Mouse (Mus musculus): Measurements from ENCODE around the gene Spdl1. TPM values are rescaled to one million over a fixed set of nuclear protein-coding genes. Genes with fewer than 3 reads are reported as not detected.
A peak's percentile ranks its signal among the peaks of the same experiment; 100 is the strongest.

The Spdl1 gene
- polyA plus RNA-seq, 1 experiment from 2014 or later, result 17.8 TPM

- no peaks in the 10 kb centered on the region; the same call in 1 of the 2 replicates for H3K4me1 ChIP-seq
- H3K9me3 ChIP-seq, result no peaks in the 10 kb centered on the region
- H3K36me3 ChIP-seq, result no peaks in the 10 kb centered on the region
- H3K9ac ChIP-seq, result no peak overlapping the region
- no peak overlapping the region for H3K27ac ChIP-seq
- no peaks in the 10 kb centered on the region for H3K27me3 ChIP-seq (replicated peaks)
- H3K4me2 ChIP-seq, result no peak overlapping the region
- WGBS, result 82% methylated on average over 9 of the region's 9 CpGs
- H3K4me3 ChIP-seq (replicated peaks), result no peak overlapping the region
- no peak for ATAC-seq (ENCODE audit: insufficient read depth, low FRiP score, low read depth)
These were observed 60.0 kb downstream of the Spdl1 start for GRCm38 (mm10) chr11:34773304-34773895.

- H3K9ac ChIP-seq, result no peak overlapping the region
- H3K4me3 ChIP-seq (replicated peaks), result no peak overlapping the region
- no peaks in the 10 kb centered on the region; the same call in 1 of the 2 replicates for H3K4me1 ChIP-seq
- H3K9me3 ChIP-seq, result no peaks in the 10 kb centered on the region
- H3K4me2 ChIP-seq, result no peak overlapping the region
- no peaks in the 10 kb centered on the region for H3K36me3 ChIP-seq
- ATAC-seq (ENCODE audit: insufficient read depth, low FRiP score, low read depth), result peak; percentile 39; the same call in 1 of the 2 replicates
- H3K27me3 ChIP-seq (replicated peaks), result no peaks in the 10 kb centered on the region
- WGBS, result 46% methylated on average over 12 of the region's 12 CpGs
- H3K27ac ChIP-seq, result no peak overlapping the region
These were observed 62.0 kb downstream of the Spdl1 start for GRCm38 (mm10) chr11:34771221-34771986.

- Histone ChIP-seq H3K4me2 (no peak overlapping the region), H3K9ac (no peak overlapping the region), H3K36me3 (no peaks in the 10 kb centered on the region), H3K4me1 (no peaks in the 10 kb centered on the region; the same call in 1 of the 2 replicates), H3K27ac (no peak overlapping the region), H3K4me3 (replicated peaks) (no peak overlapping the region), H3K27me3 (replicated peaks) (no peaks in the 10 kb centered on the region), H3K9me3 (no peaks in the 10 kb centered on the region)
- no peak for ATAC-seq (ENCODE audit: insufficient read depth, low FRiP score, low read depth)
- WGBS, result 46% methylated on average over 4 of the region's 4 CpGs
These were observed 62.8 kb downstream of the Spdl1 start for GRCm38 (mm10) chr11:34770666-34771065.

GRCm38 (mm10) chr11:34769946-34770345 is 63.5 kb downstream of the Spdl1 start:
- no peaks in the 10 kb centered on the region for H3K36me3 ChIP-seq
- H3K27me3 ChIP-seq (replicated peaks), result no peaks in the 10 kb centered on the region
- no peaks in the 10 kb centered on the region; the same call in 1 of the 2 replicates for H3K4me1 ChIP-seq
- H3K9ac ChIP-seq, result no peak overlapping the region
- no peak overlapping the region for H3K4me2 ChIP-seq
- no peak for ATAC-seq (ENCODE audit: insufficient read depth, low FRiP score, low read depth)
- no peak overlapping the region for H3K27ac ChIP-seq
- no peaks in the 10 kb centered on the region for H3K9me3 ChIP-seq
- WGBS, result 91% methylated on average over 8 of the region's 8 CpGs
- H3K4me3 ChIP-seq (replicated peaks), result no peak overlapping the region

GRCm38 (mm10) chr11:34769396-34769795 is 64.0 kb downstream of the Spdl1 start:
- no peak overlapping the region for H3K4me2 ChIP-seq
- no peak for ATAC-seq (ENCODE audit: insufficient read depth, low FRiP score, low read depth)
- no peaks in the 10 kb centered on the region for H3K36me3 ChIP-seq
- H3K27ac ChIP-seq, result no peak overlapping the region
- H3K27me3 ChIP-seq (replicated peaks), result no peaks in the 10 kb centered on the region
- 93% methylated on average over 2 of the region's 2 CpGs for WGBS
- H3K4me1 ChIP-seq, result no peaks in the 10 kb centered on the region; the same call in 1 of the 2 replicates
- no peaks in the 10 kb centered on the region for H3K9me3 ChIP-seq
- H3K4me3 ChIP-seq (replicated peaks), result no peak overlapping the region
- no peak overlapping the region for H3K9ac ChIP-seq

- H3K9me3 ChIP-seq, result no peaks in the 10 kb centered on the region
- no peaks in the 10 kb centered on the region for H3K4me1 ChIP-seq
- 69% methylated on average over 5 of the region's 5 CpGs for WGBS
- no peak overlapping the region for H3K9ac ChIP-seq
- no peak overlapping the region for H3K27ac ChIP-seq
- H3K27me3 ChIP-seq (replicated peaks), result no peaks in the 10 kb centered on the region
- ATAC-seq (ENCODE audit: insufficient read depth, low FRiP score, low read depth), result no peak
- H3K4me3 ChIP-seq (replicated peaks), result no peak overlapping the region
- H3K4me2 ChIP-seq, result no peak overlapping the region
- no peaks in the 10 kb centered on the region for H3K36me3 ChIP-seq
These were observed 69.6 kb downstream of the Spdl1 start for GRCm38 (mm10) chr11:34763739-34764361.

GRCm38 (mm10) chr11:34762570-34763127 is 70.8 kb downstream of the Spdl1 start:
- H3K36me3 ChIP-seq, result no peaks in the 10 kb centered on the region
- H3K9me3 ChIP-seq, result no peaks in the 10 kb centered on the region
- ATAC-seq (ENCODE audit: insufficient read depth, low FRiP score, low read depth), result no peak
- no peaks in the 10 kb centered on the region for H3K4me1 ChIP-seq
- no peak overlapping the region for H3K9ac ChIP-seq
- no peak overlapping the region for H3K4me3 ChIP-seq (replicated peaks)
- no peaks in the 10 kb centered on the region for H3K27me3 ChIP-seq (replicated peaks)
- H3K4me2 ChIP-seq, result no peak overlapping the region
- 91% methylated on average over 5 of the region's 5 CpGs for WGBS
- H3K27ac ChIP-seq, result no peak overlapping the region

GRCm38 (mm10) chr11:34762125-34762524 is 71.3 kb downstream of the Spdl1 start:
- Histone ChIP-seq H3K9ac (no peak overlapping the region), H3K9me3 (no peaks in the 10 kb centered on the region), H3K27me3 (replicated peaks) (no peaks in the 10 kb centered on the region), H3K4me2 (no peak overlapping the region), H3K4me1 (no peaks in the 10 kb centered on the region), H3K36me3 (no peaks in the 10 kb centered on the region), H3K4me3 (replicated peaks) (no peak overlapping the region), H3K27ac (no peak overlapping the region)
- ATAC-seq (ENCODE audit: insufficient read depth, low FRiP score, low read depth), result no peak
- 77% methylated on average over 6 of the region's 6 CpGs for WGBS

- WGBS, result 79% methylated on average over 4 of the region's 4 CpGs
These were observed 73.9 kb downstream of the Spdl1 start for GRCm38 (mm10) chr11:34759582-34759981.

More at GRCm38 (mm10) chr11:34759582-34759981, 73.9 kb downstream of the Spdl1 start:
- H3K4me1 ChIP-seq, result no peaks in the 10 kb centered on the region
- H3K9ac ChIP-seq, result no peak overlapping the region
- no peak overlapping the region for H3K4me2 ChIP-seq
- no peaks in the 10 kb centered on the region for H3K9me3 ChIP-seq
- ATAC-seq (ENCODE audit: insufficient read depth, low FRiP score, low read depth), result no peak
- no peaks in the 10 kb centered on the region for H3K36me3 ChIP-seq
- H3K4me3 ChIP-seq (replicated peaks), result no peak overlapping the region
- H3K27me3 ChIP-seq (replicated peaks), result no peaks in the 10 kb centered on the region
- H3K27ac ChIP-seq, result no peak overlapping the region

Other genes with a start within 250 kb of the Spdl1 start
- 2.2 and 2.4 TPM in 2 replicates for gene Dock2, start 49.7 kb downstream of the Spdl1 start, polyA plus RNA-seq (2015; fragmentation: Nextera tagmentation; extraction: Ambion mirVana)

All from stomach, embryonic 15.5 days (tissue).